Mouse (Mus musculus) adrenal gland, postnatal 4 days (tissue): ENCODE data around the gene Cnep1r1. TPM values are rescaled to one million over a fixed set of nuclear protein-coding genes. Genes with fewer than 3 reads are reported as not detected.

Experiments used
- DNase-seq, 2 experiments: peaks; one replicate each; pipeline ENCODE4 v3.0.0; 2021 to 2022; ENCODE audit warnings: low spot score in 2 of 2, mixed read lengths in 2 of 2
- long read RNA-seq, 2 experiments: library from polyadenylated mRNA; stranded (forward); transcript quantifications; one replicate each; pipeline ENCODE4 v2.0.0; 2021
- total RNA-seq, 2 experiments: library from RNA; stranded (reverse); gene quantifications; 2 replicates each; pipeline ENCODE4 v1.2.3; 2021

The Cnep1r1 gene
- 10 to 100 TPM; 38.8 to 41.3 TPM for total RNA-seq
- long read RNA-seq, experiment 1, transcript Cnep1r1-201 (6 exons, 1,731 nt) = major isoform, 9 of 13 reads
- long read RNA-seq, experiment 1, partial matches to known transcripts = 0 of 13 reads
- long read RNA-seq, experiment 1, other reads (novel, unspliced or antisense) = 2 of 13 reads
- long read RNA-seq, experiment 2, transcript Cnep1r1-201 (6 exons, 1,731 nt) = major isoform, 14 of 20 reads
- long read RNA-seq, experiment 2, partial matches to known transcripts = 2 of 20 reads
- long read RNA-seq, experiment 2, other reads (novel, unspliced or antisense) = 2 of 20 reads

DNA sequence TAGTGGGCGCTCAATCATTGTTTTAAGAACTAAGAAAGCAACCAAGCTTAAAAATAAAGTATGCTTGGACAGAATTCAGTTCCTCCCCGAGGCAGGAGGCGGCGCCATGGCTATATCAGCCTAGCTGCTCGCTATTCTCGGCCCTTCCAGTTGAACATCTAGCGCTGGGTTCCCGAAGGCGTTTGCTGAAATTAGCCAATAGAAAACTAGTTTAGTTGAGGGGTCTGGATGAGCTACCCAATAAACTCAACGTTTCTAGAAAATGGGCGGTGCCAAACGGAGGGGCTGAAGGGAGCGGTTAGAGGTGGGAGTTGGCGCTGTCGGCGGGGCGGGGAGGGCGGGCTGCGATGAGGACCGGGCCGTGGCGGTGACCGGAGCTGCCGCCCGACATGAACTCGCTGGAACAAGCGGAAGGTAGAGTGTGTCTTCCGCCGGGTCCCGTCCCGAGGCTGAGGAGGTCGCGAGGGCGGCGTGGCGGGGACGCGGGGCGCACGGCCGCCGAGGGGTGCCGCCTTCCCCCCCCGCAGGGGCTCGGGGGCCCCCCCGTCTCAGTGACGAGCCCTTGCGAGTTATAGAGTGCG, at the start of gene Cnep1r1:
Gene Cnep1r1 (plus strand): TSS at position 314 of the 581 bp plus-strand sequence.
- DNase-seq = peak; percentile 54 to 78

DNA sequence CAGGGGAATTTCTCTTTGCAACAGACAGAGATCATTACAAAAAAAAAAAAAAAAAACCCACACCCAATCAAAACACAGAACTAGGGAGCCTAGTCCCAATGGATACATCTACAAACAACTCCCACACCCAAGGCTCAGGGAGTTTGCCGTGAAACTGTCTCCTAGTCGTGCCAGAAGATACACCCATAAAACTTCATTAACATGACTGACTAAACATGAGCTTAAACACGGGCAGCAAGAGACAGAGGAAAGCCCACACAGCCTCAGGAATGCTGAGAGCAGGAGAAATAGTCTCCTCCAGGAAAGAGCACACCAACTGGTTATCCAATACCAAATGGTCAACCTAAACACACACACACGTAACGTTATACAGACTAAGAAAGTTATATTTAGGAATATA, 36.4 kb upstream of the Cnep1r1 start:
- DNase-seq = no peak

DNA sequence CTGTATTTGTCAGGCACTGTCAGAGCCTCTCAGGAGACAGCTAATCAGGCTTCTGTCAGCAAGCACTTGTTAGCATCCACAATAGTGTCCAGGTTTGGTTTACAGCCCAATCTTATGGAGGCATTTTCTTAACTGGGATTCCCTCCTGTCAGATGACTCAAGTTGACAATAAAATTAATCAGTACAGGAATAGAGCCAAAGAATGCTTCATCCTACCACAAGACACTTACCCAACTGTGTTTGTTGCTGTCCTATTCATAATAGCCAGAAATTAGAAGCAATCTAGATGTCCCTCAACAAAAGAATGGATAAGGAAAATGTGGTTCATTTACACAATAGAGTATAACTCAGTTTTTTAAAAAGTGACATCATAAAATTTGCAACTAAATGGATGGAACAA, 30.6 kb upstream of the Cnep1r1 start:
- DNase-seq = no peak

DNA sequence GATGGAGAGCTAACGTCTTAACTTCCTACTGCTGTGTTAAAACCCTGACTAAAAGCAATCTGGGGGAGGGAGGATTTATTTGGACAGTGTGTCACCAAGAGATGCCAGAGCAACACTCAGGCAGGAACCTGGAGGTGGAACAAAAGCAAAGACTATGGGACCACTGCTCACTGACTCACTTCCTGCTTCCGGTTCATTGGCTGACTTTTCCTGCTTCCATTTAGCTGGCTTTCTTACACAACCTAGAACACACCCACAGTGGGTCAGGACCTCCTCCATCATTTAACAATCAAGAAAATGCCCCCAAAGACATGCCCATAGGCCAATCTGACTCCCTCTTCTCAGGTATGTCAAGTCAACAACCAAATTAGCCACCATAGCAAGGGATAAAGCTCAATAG, 26.9 kb upstream of the Cnep1r1 start:
- no peak for DNase-seq

DNA sequence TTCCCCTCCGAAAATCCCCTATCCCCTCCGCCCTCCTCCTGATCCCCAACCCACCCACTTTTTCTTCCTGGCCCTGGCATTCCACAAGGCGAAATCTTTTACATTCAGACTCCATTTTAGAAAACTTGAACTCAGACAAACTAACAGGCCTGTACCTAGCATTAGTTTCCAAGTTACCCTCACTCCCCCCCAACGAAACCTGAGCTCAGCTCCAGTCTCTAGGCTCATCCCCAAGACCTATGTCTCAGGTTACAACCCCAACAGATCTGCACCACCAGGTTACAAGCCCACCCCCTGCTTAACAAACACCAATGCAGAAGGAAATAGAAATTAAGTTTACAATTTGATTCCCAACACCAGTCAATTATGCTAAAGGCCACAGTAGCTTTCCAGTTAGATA, 25.2 kb upstream of the Cnep1r1 start:
- DNase-seq = no peak

DNA sequence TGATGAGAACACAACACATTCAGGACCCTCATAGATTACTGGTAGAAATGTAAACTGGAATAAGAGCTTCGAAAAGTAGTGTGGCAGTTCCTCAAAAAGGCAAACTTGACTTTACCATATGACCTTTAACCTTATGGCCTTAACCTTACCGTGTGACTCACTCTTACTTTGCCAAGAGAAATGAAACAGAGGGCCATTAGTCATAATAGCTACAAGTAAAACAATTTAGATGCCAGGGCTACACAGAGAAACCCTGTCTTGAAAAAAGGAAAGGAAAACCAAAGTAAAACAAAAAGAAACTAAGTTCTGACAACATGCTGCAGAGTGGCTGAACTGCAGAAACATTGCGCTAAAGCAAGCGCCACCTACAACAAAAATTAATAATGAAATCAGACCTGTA, 19.7 kb upstream of the Cnep1r1 start:
- DNase-seq = no peak

DNA sequence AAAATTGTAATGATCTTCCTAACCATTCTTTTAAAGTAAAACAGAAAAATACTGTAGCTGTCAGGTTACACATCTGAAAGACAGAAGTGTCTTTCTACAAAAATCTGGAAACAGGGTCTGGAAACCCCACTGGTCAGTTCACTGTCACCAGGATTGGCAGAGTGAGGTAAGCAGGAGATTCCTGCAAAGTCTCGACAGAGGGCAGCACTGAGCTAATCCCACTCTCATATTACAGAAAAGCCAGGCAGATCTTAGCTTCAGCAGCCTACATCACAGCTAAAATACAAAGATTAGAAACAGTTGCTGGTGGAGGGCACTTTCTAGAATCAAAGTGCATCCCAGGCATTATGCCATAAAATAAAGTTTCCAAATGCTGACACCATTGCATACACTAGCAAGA, 19.0 kb upstream of the Cnep1r1 start:
- DNase-seq = no peak

DNA sequence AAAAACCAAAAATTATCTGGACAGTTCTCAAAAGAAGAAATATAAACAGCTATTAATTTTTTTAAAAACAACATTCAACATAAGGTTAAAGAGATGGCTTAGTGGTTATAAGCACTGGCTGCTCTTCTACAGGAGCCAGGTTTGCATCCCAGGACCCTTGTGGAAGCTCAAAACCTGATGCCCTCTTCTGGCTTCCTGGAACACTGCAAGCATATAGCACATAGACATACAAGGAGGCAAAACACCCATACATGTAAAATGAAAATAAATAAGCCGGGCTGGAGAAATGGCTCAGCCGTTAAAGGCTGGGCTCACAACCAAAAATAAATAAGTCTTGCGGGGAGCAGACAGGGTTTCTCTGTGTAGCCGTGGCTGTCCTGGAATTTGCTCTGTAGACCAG, 9.3 kb upstream of the Cnep1r1 start:
- no peak for DNase-seq

DNA sequence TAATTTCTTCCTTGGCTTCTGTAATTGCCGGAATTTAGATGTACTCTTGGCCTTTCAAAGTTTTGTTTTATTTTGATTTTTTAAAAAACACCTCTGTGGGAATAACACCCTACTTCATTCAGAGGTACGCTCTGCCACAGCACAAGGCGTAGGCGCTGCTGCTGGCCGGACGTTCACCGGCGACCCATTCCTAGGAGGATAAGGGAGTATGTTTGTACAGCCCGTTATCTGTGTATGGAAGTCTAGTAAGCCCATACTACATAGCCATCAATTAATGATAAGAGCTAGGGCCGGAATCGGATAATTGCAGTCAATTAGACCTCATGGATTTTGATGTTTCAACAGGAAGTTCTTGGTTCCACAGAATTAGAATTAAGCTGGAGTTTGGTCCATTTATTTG, 507 bp downstream of the Cnep1r1 start:
- DNase-seq = no peak

DNA sequence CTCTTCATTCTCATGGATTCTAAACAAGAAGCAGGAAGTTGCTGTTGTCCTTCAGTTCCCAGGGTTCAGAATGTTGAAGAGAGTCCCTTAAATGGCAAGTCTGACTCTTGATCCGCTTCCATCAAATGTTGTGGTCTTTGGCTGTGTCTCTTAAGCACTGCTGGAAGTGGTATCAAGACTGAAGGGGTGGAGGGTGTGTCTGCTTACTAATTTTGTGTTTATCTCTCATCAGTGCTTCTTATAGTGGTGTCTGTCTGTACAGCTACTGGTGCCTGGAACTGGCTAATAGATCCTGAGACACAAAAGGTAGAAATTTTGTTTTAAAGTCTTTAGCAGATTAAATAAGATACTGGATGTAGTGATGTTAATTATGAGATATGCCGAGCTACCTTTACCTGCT, 6.3 kb downstream of the Cnep1r1 start:
- no peak for DNase-seq

DNA sequence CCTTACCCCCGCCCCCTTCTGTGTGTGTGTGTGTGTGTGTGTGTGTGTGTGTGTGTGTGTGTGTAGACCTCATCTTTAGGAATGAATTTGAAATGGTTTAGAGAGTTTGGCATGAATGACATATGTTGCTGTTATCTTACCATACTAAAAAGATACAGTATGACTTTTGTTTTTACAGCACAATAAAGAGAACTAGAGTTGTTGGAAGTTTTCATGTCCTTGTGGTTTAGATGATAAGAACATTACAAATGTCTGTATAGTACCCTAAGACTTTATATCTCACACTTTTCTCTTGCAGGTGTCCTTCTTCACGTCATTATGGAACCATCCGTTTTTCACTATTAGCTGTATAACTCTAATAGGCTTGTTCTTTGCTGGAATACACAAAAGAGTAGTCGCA, 10.8 kb downstream of the Cnep1r1 start:
- DNase-seq = no peak

DNA sequence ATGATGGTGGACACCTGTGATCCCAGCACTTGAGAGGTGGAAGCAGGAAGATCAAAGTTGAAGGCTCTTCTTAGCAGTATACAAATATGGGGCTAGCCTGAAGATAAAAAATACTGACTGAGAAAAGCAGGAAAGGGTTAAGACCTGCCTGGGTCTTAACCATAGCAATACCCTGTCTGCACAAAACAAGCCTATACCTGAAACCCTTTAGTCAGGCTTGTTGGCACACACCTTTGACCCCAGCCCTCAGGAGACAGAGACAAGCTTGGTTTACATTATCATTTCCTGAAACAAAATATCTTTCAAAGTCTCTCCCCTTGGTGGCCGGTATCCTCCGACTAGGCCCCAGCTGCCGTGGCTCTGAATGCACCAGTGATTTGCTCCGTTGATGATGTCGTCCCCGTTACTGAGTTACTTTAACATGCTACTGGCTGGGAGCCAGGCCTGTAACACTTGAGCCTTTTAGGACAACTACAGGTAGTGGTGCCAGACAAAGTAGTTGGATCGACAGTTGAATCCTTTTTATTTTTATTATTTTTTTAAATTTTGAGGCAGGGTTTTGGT, 12.3 kb downstream of the Cnep1r1 start:
- no peak for DNase-seq

DNA sequence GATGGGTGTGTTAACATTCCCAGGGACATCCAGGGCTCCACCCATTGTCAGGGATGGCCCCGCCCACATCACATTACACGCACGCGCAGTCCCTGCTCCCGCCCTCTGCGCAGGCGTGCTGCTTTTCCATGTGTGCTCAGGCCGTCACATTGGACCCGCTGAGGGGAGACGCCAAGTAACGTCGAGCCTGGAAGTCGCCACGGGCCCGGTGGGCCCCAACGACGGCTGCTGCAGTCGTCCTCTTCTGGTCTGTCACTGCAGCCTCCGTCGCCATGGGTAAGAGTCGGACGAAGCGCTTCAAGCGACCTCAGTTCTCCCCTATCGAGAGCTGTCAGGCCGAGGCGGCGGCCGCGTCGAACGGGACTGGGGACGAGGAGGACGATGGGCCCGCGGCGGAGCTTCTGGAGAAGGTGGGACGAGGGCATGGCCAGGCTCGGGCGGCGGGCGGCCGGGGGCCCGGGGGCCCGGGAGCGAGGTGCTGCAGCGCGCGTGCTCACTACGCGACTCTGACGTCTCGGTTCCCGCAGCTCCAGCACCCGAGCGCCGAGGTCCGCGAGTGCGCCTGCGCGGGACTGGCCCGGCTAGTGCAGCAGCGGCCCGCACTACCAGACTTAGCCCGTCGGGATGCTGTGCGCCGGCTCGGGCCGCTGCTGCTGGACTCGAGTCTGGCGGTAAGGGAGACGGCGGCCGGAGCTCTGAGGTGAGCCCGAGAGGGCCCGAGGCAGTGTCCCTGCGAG, 19.3 kb downstream of the Cnep1r1 start, which contains the start of gene Heatr3:
Gene Heatr3 (plus strand): TSS at position 108 of the 737 bp plus-strand sequence.
- peak; percentile 92 to 95 for DNase-seq

DNA sequence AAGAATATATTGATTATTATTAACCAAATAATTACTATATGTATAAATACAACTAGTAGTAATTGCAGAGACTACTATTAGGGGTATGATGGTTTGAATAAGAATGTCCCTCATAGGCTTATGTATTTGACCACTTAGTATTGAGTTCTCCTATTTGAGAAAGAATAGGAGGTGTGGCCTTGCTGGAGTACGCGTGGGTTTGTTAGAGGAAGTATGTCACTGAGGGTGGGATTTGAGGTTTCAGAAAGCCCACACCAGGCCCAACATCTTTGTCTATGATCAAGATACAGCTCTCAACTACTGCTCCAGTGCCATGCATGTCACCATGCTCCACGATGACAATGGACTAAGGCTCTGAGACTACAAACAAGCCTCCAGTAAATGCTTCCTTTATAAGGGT, 20.7 kb downstream of the Cnep1r1 start:
- no peak for DNase-seq

DNA sequence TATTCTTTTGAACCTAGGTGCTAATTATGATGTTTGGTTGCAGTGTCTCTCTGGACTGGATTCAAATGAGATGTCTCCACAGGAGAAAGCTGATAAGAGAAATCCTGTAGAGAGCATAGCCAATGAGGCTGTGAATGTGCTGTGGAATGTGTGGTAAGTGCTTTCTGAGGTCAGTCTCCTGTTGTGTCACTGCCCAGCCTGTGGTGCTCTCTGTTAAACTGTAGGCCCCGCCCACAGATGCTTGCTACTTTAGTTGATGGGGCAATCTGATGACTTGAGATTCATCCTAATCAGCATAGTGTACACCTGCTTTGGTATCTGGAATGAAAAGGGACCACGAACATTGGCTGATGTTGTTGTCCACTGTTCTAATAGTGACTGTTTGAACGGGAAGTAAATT, 23.1 kb downstream of the Cnep1r1 start:
- DNase-seq = no peak

DNA sequence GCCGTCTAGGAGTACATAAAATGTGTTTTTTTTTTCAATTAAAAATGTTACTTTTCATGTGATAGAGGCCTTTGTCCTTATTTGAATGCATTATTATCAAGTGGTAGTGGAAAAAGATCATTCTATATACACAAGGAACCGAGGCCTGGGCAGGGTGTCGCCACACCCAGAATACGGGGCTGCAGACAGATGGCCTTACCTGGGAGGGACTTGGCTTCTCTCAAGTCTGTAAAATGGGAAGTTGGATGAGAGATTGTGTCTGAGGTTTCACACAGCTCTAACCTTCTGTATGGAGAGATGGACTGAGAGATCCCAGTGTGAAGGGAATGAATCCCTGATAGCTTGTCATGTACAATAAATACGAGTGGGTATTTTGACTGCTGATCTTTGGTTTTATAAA, 25.5 kb downstream of the Cnep1r1 start:
- DNase-seq = no peak

DNA sequence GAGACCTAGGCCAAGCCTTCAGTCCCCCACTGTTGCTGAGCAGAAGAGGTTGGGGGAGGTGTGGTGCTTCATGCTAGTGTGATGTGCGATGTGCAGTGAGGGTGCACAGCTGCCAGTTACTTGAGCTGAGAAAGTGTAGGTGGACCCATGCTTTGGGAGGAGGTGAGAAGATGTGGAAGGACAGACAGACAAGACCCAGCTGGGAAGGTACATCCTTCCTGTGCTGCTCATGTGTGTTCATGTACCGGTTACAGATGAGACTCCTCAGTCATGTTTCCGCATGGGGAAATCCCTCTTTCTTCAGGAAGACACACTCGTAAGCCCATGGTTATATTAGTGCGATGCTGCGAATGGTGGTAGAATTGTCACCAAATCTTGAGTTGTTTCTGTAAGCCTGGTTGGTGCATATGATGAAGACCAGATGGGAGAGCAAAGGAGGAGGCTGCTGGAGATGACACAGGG, 32.4 kb downstream of the Cnep1r1 start:
- DNase-seq = no peak

DNA sequence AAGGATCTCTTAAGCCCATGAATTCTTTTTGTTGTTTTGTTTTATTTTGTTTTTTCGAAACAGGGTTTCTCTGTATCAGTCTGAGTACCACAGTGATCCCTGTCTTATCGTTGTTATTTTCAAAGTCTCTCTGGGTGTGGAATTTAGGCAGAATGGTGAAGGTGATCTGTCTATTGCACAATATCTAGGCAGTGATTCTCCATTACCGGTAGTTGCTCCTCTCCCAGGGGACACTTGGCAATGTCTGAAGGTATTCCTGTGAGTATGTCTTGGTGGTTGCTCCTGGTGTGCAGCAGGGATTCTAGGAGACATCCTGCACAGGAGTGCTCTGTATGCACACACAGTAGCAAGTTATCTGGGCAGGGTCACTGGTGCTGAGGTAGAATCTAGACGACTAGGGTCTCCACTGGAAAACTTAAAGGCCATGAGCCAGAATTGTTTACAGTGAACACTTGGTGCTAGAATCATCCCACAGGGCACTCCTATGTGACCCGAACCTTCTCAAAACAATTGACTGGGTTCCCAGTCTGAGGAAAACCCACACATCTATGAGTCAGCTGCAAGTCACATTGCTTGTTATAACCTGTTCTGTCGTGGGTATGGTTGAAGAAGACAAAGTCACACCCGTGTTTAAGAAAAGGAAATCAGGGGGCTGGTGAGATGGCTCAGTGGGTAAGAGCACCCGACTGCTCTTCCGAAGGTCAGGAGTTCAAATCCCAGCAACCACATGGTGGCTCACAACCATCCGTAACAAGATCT, 41.8 kb downstream of the Cnep1r1 start:
- DNase-seq = no peak

DNA sequence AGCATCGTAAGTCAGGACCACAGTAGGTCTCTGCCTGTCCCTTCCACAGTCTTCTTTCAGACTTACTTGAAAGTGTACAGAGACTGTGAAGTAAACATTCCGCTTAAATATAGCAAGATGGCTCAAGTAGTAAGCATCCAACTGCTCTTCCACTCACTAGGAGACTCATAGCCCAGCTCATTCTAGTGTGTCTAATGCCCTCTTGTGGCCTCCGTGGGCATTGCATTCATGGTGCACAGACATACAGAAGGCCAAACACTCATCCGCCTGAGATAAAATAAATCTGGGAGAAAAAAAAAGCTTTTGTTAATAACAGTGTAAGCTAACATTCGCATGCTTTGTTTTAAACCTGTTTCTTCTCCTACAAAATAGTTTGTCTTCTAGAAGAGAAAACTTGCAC, 42.9 kb downstream of the Cnep1r1 start:
- peak; percentile 21 to 41 for DNase-seq

DNA sequence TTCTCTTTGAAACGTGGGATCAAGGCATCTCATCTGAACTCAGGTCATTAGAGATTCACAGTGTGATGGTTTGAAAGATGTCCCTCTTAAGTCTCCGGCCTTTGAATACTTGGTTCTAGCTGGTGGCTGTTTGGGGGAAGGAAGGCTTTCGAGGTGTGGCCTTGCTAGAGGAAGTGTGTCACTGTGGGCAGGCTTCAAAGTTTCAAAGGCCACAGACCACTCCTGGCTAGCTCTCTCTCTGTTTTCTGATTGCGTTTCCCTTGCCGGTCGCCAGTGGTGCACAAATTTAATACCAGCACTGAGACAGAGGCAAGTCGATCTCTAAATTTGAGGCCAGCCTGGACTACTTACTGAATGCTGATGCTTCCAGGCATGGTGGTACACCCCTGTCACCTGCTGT, 56.7 kb downstream of the Cnep1r1 start:
- DNase-seq = no peak

DNA sequence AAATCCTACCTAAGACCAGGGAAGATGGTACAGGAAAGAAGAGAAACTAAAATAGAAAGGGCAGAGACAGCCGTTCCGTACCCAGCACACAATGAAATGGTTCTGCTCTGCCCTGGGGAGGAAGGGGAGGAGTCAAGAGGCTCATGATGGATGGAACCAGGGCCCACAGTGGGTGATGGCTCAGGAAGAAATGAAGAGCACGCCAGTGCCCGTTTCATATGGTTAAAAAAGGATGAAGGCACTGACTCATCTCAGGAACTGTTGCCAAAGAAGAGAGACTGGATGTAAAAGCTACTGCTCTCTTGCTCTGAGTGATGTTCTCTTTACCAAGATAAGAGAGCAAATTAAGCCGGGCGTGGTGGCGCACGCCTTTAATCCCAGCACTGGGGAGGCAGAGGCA, 58.7 kb downstream of the Cnep1r1 start:
- DNase-seq = no peak
